Mouse (Mus musculus) ES-Bruce4 (cell line): ENCODE results near the gene Kptn. TPM values are rescaled to one million over a fixed set of nuclear protein-coding genes. Genes with fewer than 3 reads are reported as not detected.
A peak's percentile ranks its signal among the peaks of the same experiment; 100 is the strongest.

Experiments used
- H3K27ac ChIP-seq: 2 replicates; pipeline ENCODE4 v1.5.1; 2012; ENCODE audit warnings: low read length, inconsistent platforms; ENCODE audit not compliant: insufficient read depth
- H3K27me3 ChIP-seq: 2 replicates; pipeline ENCODE4 v1.6.1; 2012; ENCODE audit warnings: mild to moderate bottlenecking, low read length, inconsistent platforms; ENCODE audit not compliant: control insufficient read depth, poor library complexity, insufficient read depth, severe bottlenecking
- H3K36me3 ChIP-seq: 2 replicates; pipeline ENCODE4 v1.6.1; 2012; ENCODE audit warnings: inconsistent platforms, mild to moderate bottlenecking, low read length, moderate library complexity; ENCODE audit not compliant: control insufficient read depth, poor library complexity, insufficient read depth, severe bottlenecking
- H3K4me1 ChIP-seq: one replicate; pipeline ENCODE4 v1.8.1; 2011; ENCODE audit warnings: low read length; ENCODE audit not compliant: control insufficient read depth, insufficient read depth
- H3K4me3 ChIP-seq: 2 replicates; pipeline ENCODE4 v1.5.1; 2011; ENCODE audit warnings: low read depth, mild to moderate bottlenecking, low read length
- H3K9ac ChIP-seq: 2 replicates; pipeline ENCODE4 v1.6.1; 2012; ENCODE audit warnings: low read depth, mild to moderate bottlenecking, inconsistent platforms; ENCODE audit not compliant: poor library complexity, severe bottlenecking
- H3K9me3 ChIP-seq: replicated peaks from 2 replicates; pipeline ENCODE4 v1.6.1; 2012; ENCODE audit warnings: mild to moderate bottlenecking, low read length, inconsistent platforms; ENCODE audit not compliant: control insufficient read depth, poor library complexity, insufficient read depth, severe bottlenecking
- CTCF ChIP-seq: IDR thresholded peaks from one replicate; pipeline ENCODE4 v1.8.1; 2011; ENCODE audit warnings: low read depth, low read length
- EP300 ChIP-seq: IDR thresholded peaks from 2 replicates; pipeline ENCODE4 v1.6.1; 2011; ENCODE audit warnings: low read depth, low read length; ENCODE audit not compliant: insufficient read depth
- POLR2A ChIP-seq: IDR thresholded peaks from one replicate; pipeline ENCODE4 v1.8.1; 2011; ENCODE audit warnings: low read length; ENCODE audit not compliant: insufficient read depth
- polyA plus RNA-seq: library from polyadenylated mRNA; stranded (reverse); fragments of >200 nt; gene quantifications from 2 replicates; pipeline ENCODE4 v1.2.4, GENCODE M21; 2011; ENCODE audit warnings: low read depth; ENCODE audit not compliant: missing spikeins, insufficient read depth, insufficient read length

The Kptn gene
- polyA plus RNA-seq, 1 experiment = 8.5 TPM

DNA sequence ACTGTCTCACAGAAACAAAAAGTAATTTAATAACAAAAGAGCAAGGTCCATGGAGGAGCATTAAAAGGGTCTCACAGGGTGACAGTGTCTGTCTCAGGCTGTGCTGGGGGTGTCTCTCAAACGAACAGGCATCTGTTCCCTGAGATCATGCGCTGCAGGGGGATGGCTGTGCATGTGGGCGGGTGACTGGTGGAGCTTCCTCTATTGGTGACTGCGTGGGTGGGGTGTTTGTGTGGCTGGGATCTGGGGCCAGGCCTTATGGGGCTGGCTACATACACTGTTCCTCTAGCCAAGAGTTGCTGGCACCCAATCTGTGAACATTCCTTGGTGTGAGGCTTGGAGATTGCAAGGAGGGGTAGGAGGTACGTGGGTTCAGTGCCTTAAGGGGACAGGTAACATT, 29.5 kb downstream of the Kptn start:
- Histone ChIP-seq H3K4me3 (no peak overlapping the region), H3K9me3 (no peaks in the 10 kb centered on the region), H3K27me3 (no peaks in the 10 kb centered on the region), H3K4me1 (peaks cover 2% of the 10 kb centered on the region), H3K36me3 (no peaks in the 10 kb centered on the region), H3K27ac (no peak overlapping the region), H3K9ac (no peak overlapping the region)
- no peak for TF ChIP-seq POLR2A
- TF ChIP-seq CTCF = no peak
- no peak for TF ChIP-seq EP300

DNA sequence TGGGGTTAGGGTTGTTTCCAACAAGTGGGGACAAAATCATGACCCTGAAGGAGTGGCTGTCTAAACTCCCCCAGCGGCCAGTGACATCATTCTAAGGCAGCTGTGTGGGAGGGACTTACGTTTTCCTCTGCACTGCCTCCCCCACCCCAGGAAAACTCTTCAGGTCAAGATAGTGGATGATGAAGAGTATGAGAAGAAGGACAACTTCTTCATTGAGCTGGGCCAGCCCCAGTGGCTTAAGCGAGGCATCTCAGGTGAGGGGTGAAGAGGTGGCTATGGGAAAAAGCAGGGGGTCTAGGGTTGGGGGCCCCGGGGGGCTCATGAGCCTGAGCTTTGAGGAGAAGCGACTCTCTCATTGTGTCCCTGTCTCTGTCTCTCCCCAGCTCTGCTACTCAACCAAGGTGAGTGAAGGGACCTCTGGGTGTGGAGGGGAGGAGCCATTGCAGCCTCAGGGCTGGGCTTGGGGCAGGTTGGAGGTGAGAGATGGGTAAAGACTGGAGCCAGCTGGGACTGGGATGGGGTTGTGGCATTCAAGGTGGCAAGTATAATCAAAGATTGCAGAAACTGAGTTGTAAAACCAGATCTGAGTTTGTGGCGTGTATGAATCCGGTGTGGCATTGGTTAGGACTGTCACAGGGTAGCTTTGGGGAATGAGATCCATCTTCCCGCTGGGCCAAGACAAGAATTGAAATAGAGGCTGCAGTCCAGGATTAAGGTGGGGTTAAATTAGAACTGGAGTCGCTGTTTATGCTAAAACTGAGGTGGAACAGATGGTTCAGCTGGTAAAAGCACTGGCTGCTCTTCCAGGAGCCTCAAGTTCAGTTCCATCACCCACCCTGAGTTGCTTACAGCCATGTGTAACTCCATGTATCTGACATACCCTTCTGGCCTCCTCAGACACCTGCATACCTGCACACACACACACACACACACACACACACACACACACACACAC, 30.8 kb downstream of the Kptn start:
- no peaks in the 10 kb centered on the region for H3K27me3 ChIP-seq
- H3K36me3 ChIP-seq = no peaks in the 10 kb centered on the region
- H3K27ac ChIP-seq = no peak overlapping the region
- H3K4me1 ChIP-seq = peaks cover 2% of the 10 kb centered on the region
- no peak overlapping the region for H3K9ac ChIP-seq
- no peak overlapping the region for H3K4me3 ChIP-seq
- TF ChIP-seq CTCF (no peak), POLR2A (no peak), EP300 (no peak)
- no peaks in the 10 kb centered on the region for H3K9me3 ChIP-seq

DNA sequence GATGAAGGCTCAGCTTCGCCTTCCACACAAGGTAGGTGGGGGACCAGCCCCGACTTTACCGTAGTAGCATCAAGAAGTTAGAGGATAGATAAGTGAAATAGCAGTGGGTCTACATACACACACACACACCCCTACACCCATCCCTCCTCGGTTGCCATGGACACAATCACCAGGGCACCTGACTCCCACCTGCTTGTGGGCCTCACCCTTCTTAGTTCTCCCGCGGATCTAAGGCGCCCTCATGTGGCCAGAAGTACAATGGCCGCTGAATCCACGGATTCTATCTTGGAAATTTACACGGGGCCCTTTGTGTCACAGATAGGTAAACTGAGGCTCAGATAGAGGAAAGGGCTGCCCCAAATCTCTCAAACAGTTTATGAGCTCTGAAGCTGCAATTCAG, 33.8 kb downstream of the Kptn start:
- no peaks in the 10 kb centered on the region for H3K27me3 ChIP-seq
- no peaks in the 10 kb centered on the region for H3K36me3 ChIP-seq
- H3K9ac ChIP-seq = no peak overlapping the region
- no peaks in the 10 kb centered on the region for H3K9me3 ChIP-seq
- peaks cover 2% of the 10 kb centered on the region for H3K4me1 ChIP-seq
- TF ChIP-seq CTCF (peak; percentile 77), POLR2A (no peak), EP300 (0 out of 2 replicates have a peak, but pooled peaks have one; percentile 19)
- H3K4me3 ChIP-seq = no peak overlapping the region
- no peak overlapping the region for H3K27ac ChIP-seq

DNA sequence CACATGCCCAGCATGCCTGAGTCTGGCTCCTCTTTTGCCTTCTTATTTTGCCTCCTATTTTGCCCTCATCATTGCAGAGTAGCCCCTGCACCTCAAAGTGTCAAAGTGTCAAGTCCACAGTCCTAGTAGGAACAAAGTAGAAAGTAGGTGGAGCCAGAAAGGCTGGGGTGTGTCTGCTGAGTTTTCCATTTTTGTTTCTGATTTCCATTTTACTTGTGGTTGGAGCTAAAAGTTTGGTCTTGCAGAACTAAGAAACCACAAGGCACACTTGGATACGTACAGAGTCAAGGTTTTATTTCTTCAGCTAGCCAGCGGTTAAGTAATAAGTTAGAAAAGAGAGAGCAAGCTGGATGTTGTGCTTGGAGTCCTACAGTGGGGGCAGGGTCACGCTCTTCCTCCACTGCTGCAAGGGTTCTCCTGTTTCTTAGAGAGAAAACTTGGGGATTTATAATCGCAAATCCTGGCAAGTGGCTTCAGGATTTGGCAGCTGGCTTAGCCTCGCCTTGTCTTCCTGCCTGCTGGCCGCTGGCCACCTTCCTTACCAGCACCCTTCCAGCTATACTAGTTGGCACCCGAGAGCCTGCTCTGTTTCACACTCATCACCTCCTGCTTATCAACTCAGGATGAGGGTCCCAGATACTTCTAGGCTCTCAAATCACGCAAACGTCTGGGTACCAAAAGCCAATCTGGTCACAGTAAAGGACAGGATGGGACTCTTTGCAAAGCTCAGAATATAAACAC, 35.6 kb downstream of the Kptn start:
- Histone ChIP-seq H3K4me1 (peaks cover 2% of the 10 kb centered on the region), H3K9me3 (no peaks in the 10 kb centered on the region), H3K27ac (no peak overlapping the region), H3K4me3 (no peak overlapping the region), H3K36me3 (no peaks in the 10 kb centered on the region), H3K9ac (no peak overlapping the region), H3K27me3 (no peaks in the 10 kb centered on the region)
- TF ChIP-seq CTCF = no peak
- no peak for TF ChIP-seq EP300
- TF ChIP-seq POLR2A = no peak

DNA sequence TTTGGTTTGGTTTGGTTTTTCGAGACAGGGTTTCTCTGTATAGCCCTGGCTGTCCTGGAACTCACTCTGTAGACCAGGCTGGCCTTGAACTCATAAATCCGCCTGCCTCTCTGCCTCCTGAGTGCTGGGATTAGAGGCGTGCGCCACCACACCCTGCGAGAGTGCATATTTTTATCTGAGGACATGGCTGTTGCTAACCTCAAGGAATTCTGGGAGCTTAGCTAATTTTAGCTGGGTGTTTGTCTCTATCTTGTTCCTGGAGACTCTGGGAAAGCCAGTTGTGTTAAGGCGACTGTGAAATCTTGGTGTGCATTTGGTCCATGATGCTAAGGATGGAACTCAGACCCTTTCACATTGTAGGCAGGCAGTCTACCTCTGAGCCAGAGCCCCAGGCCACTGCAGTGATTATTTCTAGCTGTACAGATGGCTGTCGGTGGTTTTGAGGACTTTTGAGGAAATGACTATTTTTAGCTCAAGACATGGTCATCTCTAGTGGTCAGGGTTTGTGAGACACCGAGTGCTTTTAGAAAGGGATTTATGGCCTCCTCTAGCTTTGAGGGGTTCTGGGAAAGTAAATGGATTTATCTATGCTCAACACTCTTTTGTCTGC, 36.5 kb downstream of the Kptn start:
- Histone ChIP-seq H3K9me3 (no peaks in the 10 kb centered on the region), H3K27ac (no peak overlapping the region), H3K27me3 (no peaks in the 10 kb centered on the region), H3K36me3 (no peaks in the 10 kb centered on the region), H3K9ac (no peak overlapping the region), H3K4me3 (no peak overlapping the region), H3K4me1 (peaks cover 2% of the 10 kb centered on the region)
- TF ChIP-seq POLR2A = no peak
- TF ChIP-seq CTCF = no peak
- TF ChIP-seq EP300 = no peak
